Mouse (Mus musculus) lung, postnatal 0 days (tissue): ENCODE measurements around the gene Zfp365.

Experiments
- CTCF ChIP-seq: IDR thresholded peaks from 2 replicates; pipeline ENCODE4 v1.5.1; 2016; ENCODE audit warnings: antibody characterized with exemption, mild to moderate bottlenecking
- EP300 ChIP-seq: IDR thresholded peaks from 2 replicates; pipeline ENCODE4 v1.6.1; 2016; ENCODE audit warnings: antibody characterized with exemption, mild to moderate bottlenecking, control low read depth

GRCm38 (mm10) chr10:67841596-67841995 is 70.9 kb downstream of the Zfp365 start:
- TF ChIP-seq CTCF (no peak), EP300 (no peak)
